Mouse (Mus musculus): Measurements from ENCODE around the gene Mrpl4. TPM values are rescaled to one million over a fixed set of nuclear protein-coding genes. Genes with fewer than 3 reads are reported as not detected.
A peak's percentile ranks its signal among the peaks of the same experiment; 100 is the strongest.

The Mrpl4 gene
- polyA plus RNA-seq (2015; fragmentation: Nextera tagmentation; extraction: Ambion mirVana) = 87.3 and 90.2 TPM in 2 replicates

DNA sequence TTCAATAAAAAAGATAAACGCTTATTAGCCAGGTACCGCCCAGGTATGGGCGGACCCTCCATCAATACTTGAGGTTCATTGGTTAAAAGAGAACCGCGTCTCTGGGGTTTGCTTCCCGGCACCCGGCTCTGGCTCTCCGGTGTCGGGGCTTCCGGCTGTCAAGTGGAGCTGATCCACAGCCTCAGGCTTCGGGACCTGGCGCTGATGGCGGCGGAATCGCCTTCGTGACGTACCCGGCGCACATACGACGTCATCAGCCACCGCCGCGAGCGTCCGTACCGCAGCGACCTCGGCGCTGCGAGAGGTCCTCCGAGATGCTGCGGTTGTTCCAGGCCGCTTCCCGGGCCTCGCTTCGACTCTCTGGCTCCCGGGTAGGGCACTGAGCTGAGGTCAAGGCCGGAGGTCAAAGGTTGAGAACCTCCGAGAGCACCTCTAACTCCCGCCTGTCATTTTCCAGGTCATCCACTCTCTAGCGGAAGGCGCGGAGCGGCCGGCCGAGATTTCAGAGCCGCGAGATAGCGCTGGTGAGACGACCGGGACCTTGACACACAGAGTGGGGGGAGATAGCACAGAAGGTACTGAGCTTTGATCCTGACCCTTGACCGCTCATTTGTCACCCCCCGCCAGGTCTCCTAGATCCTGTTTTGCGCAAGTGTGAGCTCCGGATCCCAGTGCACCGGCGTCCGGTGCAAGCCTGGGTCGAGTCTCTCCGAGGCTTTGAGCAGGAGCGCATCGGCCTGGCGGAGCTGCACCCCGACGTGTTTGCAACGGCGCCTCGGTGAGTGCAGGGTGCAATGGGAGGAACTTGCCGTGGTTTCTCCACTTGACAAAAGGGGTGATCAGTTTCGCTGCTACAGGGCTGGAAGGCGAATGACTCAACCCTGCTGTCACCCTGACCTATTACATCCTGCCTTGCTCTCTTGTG lies at the start of gene Mrpl4:
Gene Mrpl4 (plus strand): TSS at position 112 of the 925 bp plus-strand sequence.
- Histone ChIP-seq H3K9me3 (ENCODE audit: control insufficient read depth, low read length) (no peaks in the 10 kb centered on the region), H3K4me1 (replicated peaks; ENCODE audit: control insufficient read depth, insufficient read depth) (no peaks in the 10 kb centered on the region), H3K4me2 (replicated peaks; ENCODE audit: low read depth) (peak within 1 kb of the TSS; percentile 86), H3K27me3 (ENCODE audit: control insufficient read depth, insufficient read depth, low read length) (no peaks in the 10 kb centered on the region), H3K9ac (ENCODE audit: low read length) (peak within 1 kb of the TSS; percentile 78), H3K36me3 (ENCODE audit: control insufficient read depth, insufficient read depth, low read length) (peaks cover 12% of the 10 kb centered on the region), H3K27ac (replicated peaks) (peak within 1 kb of the TSS; percentile 87), H3K4me3 (ENCODE audit: low read depth, low read length) (peak within 1 kb of the TSS; percentile 73)
- TF ChIP-seq EP300 (optimal IDR thresholded peaks at IDR 0.05) (peak; percentile 21), CTCF (IDR thresholded peaks at IDR 0.05; ENCODE audit: low read depth) (peak; percentile 13; the same call in 1 of the 2 replicates)
- under 1% methylated on average over 72 of the region's 72 CpGs for WGBS
- DNase-seq (ENCODE audit: low spot score) = peak; percentile 90
- ATAC-seq (ENCODE audit: low FRiP score, low TSS enrichment) = peak; percentile 83

DNA sequence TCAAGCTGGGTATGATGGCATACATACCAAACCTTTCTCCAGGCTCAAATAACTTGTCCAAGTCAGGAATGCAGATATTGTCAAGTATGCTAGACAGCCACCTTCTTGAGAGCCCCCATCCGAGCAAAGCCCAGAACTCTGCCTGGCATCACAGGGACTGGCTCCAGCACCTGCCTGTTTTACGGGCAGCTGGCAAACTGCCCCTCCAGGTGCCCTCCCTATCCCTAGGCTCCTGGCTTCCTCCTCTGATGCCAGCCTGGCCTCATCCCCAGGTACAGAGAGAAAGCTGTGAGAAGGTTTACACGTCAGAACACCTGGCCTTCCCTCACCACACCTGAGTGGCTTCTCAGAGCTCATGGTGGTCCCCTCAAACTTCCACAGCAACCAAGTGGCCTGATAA lies 45.5 kb upstream of the Mrpl4 start:
- ATAC-seq (ENCODE audit: low FRiP score, low TSS enrichment) = no peak
- 75% methylated on average over 3 of the region's 3 CpGs for WGBS
- DNase-seq (ENCODE audit: low spot score) = no peak
- Histone ChIP-seq H3K36me3 (ENCODE audit: control insufficient read depth, insufficient read depth, low read length) (no peaks in the 10 kb centered on the region), H3K9ac (ENCODE audit: low read length) (no peak overlapping the region), H3K4me3 (ENCODE audit: low read depth, low read length) (no peak overlapping the region), H3K4me2 (replicated peaks; ENCODE audit: low read depth) (no peak overlapping the region), H3K9me3 (ENCODE audit: control insufficient read depth, low read length) (no peaks in the 10 kb centered on the region), H3K27ac (replicated peaks) (no peak overlapping the region), H3K4me1 (replicated peaks; ENCODE audit: control insufficient read depth, insufficient read depth) (no peaks in the 10 kb centered on the region), H3K27me3 (ENCODE audit: control insufficient read depth, insufficient read depth, low read length) (no peaks in the 10 kb centered on the region)
- TF ChIP-seq CTCF (IDR thresholded peaks at IDR 0.05; ENCODE audit: low read depth) (no peak), EP300 (optimal IDR thresholded peaks at IDR 0.05) (no peak)

DNA sequence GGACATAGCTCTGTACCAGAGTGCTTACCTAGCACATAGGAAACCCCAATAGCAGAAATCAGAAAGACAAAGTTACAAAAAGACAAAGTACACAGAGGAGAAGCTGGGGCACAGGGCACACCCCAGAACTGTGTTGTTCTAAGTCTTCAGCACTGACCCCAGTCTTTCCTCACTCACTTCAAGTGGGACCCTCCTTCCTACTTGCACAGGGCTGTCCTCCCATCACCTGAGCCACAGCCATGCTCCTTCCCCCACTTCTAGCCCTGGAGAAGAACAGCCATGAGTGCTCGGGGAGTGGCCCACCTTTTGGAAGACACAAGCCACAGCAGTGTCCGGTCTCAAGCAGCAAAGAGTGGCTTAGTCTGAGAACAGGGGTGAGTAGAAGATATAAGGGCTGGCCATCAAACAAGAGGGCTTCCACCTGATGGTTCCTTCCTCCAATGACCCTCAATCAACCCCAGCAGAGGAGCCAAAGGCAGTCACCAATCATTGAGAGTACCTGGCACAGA lies 43.1 kb upstream of the Mrpl4 start, which contains the start of gene Dnmt1:
Gene Dnmt1 (minus strand): TSS at position 459 of the 509 bp plus-strand sequence.
- WGBS = 91% methylated on average over 2 of the region's 2 CpGs
- H3K4me3 ChIP-seq (ENCODE audit: low read depth, low read length) = no peak within 1 kb of the TSS
- H3K27me3 ChIP-seq (ENCODE audit: control insufficient read depth, insufficient read depth, low read length) = no peaks in the 10 kb centered on the region
- TF ChIP-seq CTCF (IDR thresholded peaks at IDR 0.05; ENCODE audit: low read depth) (no peak), EP300 (optimal IDR thresholded peaks at IDR 0.05) (no peak)
- H3K4me2 ChIP-seq (replicated peaks; ENCODE audit: low read depth) = no peak within 1 kb of the TSS
- no peak for ATAC-seq (ENCODE audit: low FRiP score, low TSS enrichment)
- H3K9me3 ChIP-seq (ENCODE audit: control insufficient read depth, low read length) = no peaks in the 10 kb centered on the region
- H3K4me1 ChIP-seq (replicated peaks; ENCODE audit: control insufficient read depth, insufficient read depth) = no peaks in the 10 kb centered on the region
- H3K36me3 ChIP-seq (ENCODE audit: control insufficient read depth, insufficient read depth, low read length) = no peaks in the 10 kb centered on the region
- H3K27ac ChIP-seq (replicated peaks) = no peak within 1 kb of the TSS
- DNase-seq (ENCODE audit: low spot score) = no peak
- no peak within 1 kb of the TSS for H3K9ac ChIP-seq (ENCODE audit: low read length)

DNA sequence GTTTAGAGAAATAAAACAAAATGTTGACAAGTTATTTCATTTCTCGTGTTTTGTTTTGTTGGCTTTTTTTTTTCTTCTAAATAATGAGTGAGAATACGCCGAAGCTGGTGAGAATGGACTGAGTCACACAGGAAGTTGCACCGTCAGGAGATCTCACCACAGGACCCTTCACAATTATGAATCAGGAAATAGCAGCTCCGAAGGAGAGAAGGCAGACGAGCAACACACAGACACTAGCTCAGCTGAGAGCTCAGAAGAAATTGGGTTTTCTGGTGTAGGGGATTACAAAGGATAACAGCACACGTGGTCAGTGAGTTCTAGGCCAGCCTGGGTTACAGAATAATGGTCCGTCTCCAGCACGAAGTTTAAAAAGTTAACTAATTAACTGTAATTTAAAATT lies 41.0 kb upstream of the Mrpl4 start:
- Histone ChIP-seq H3K9ac (ENCODE audit: low read length) (no peak overlapping the region), H3K27me3 (ENCODE audit: control insufficient read depth, insufficient read depth, low read length) (no peaks in the 10 kb centered on the region), H3K36me3 (ENCODE audit: control insufficient read depth, insufficient read depth, low read length) (peaks cover 5% of the 10 kb centered on the region; the same call in 1 of the 2 replicates), H3K27ac (replicated peaks) (no peak overlapping the region), H3K4me3 (ENCODE audit: low read depth, low read length) (no peak overlapping the region), H3K9me3 (ENCODE audit: control insufficient read depth, low read length) (no peaks in the 10 kb centered on the region), H3K4me1 (replicated peaks; ENCODE audit: control insufficient read depth, insufficient read depth) (no peaks in the 10 kb centered on the region), H3K4me2 (replicated peaks; ENCODE audit: low read depth) (no peak overlapping the region)
- DNase-seq (ENCODE audit: low spot score) (no peak), ATAC-seq (ENCODE audit: low FRiP score, low TSS enrichment) (no peak)
- no peak for TF ChIP-seq CTCF (IDR thresholded peaks at IDR 0.05; ENCODE audit: low read depth)
- TF ChIP-seq EP300 (optimal IDR thresholded peaks at IDR 0.05) = no peak
- 59% methylated on average over 9 of the region's 9 CpGs for WGBS

DNA sequence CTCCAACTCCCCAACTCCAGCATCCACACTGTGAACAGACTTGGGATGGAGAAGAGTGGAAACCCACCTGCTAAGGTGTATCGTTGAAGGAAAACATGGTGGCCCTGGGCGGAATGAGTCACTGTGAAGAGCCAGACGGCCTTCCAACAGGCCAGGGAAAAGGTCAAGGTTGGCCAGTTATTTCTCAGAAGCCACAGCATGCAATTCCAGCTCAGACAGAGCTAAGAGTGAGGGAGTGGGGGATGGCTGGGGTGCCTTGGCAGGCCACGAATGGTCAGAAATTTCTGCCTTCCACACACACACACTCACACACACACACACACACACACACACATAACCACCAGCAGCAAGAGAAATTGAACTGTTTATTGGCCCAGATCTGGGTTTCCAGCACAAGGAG lies 36.9 kb upstream of the Mrpl4 start:
- Histone ChIP-seq H3K9me3 (ENCODE audit: control insufficient read depth, low read length) (no peaks in the 10 kb centered on the region), H3K9ac (ENCODE audit: low read length) (no peak overlapping the region), H3K4me2 (replicated peaks; ENCODE audit: low read depth) (no peak overlapping the region), H3K27ac (replicated peaks) (no peak overlapping the region), H3K36me3 (ENCODE audit: control insufficient read depth, insufficient read depth, low read length) (peaks cover 20% of the 10 kb centered on the region; the same call in 1 of the 2 replicates), H3K27me3 (ENCODE audit: control insufficient read depth, insufficient read depth, low read length) (no peaks in the 10 kb centered on the region), H3K4me1 (replicated peaks; ENCODE audit: control insufficient read depth, insufficient read depth) (no peaks in the 10 kb centered on the region), H3K4me3 (ENCODE audit: low read depth, low read length) (no peak overlapping the region)
- 82% methylated on average over 4 of the region's 4 CpGs for WGBS
- DNase-seq (ENCODE audit: low spot score) = no peak
- no peak for TF ChIP-seq CTCF (IDR thresholded peaks at IDR 0.05; ENCODE audit: low read depth)
- TF ChIP-seq EP300 (optimal IDR thresholded peaks at IDR 0.05) = no peak
- ATAC-seq (ENCODE audit: low FRiP score, low TSS enrichment) = no peak

DNA sequence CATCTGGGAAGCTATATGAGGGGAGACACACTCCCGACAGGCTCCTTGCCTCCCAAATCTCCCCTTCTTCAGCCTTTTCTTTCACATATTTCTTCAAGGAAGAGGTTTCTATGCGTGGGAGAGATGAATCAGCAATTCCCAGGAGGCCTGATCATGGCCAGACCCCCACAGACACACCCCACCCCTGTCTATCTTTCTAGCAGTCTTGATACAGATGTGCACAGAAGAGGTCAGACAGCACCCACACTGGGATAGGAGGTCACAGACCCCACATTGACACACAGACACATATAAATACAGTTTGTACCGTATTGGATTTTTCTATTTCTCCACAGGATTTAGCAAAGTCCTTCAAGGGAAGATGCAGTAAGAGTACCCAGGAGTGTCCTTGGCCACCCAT lies 36.5 kb upstream of the Mrpl4 start:
- H3K27ac ChIP-seq (replicated peaks) = no peak overlapping the region
- no peaks in the 10 kb centered on the region for H3K9me3 ChIP-seq (ENCODE audit: control insufficient read depth, low read length)
- H3K9ac ChIP-seq (ENCODE audit: low read length) = no peak overlapping the region
- no peaks in the 10 kb centered on the region for H3K27me3 ChIP-seq (ENCODE audit: control insufficient read depth, insufficient read depth, low read length)
- H3K4me1 ChIP-seq (replicated peaks; ENCODE audit: control insufficient read depth, insufficient read depth) = no peaks in the 10 kb centered on the region
- DNase-seq (ENCODE audit: low spot score) (no peak), ATAC-seq (ENCODE audit: low FRiP score, low TSS enrichment) (no peak)
- 78% methylated on average over 3 of the region's 3 CpGs for WGBS
- no peak overlapping the region for H3K4me3 ChIP-seq (ENCODE audit: low read depth, low read length)
- H3K36me3 ChIP-seq (ENCODE audit: control insufficient read depth, insufficient read depth, low read length) = peaks cover 20% of the 10 kb centered on the region; the same call in 1 of the 2 replicates
- no peak overlapping the region for H3K4me2 ChIP-seq (replicated peaks; ENCODE audit: low read depth)
- TF ChIP-seq CTCF (IDR thresholded peaks at IDR 0.05; ENCODE audit: low read depth) = no peak
- no peak for TF ChIP-seq EP300 (optimal IDR thresholded peaks at IDR 0.05)
